Mouse (Mus musculus): Measurements from ENCODE around the gene Fggy.

Gene Fggy

GRCm38 (mm10) chr4:95784146-95784895 lies 227.0 kb downstream of the Fggy start:
- no peak for DNase-seq (ENCODE audit: low spot score)

- DNase-seq (ENCODE audit: low spot score), result no peak
Measured at GRCm38 (mm10) chr4:95787609-95788008, 230.3 kb downstream of the Fggy start.

GRCm38 (mm10) chr4:95788867-95789266 lies 231.6 kb downstream of the Fggy start:
- DNase-seq (ENCODE audit: low spot score), result no peak

GRCm38 (mm10) chr4:95791913-95792475 lies 234.7 kb downstream of the Fggy start:
- DNase-seq (ENCODE audit: low spot score), result no peak

- no peak for DNase-seq (ENCODE audit: low spot score)
Measured at GRCm38 (mm10) chr4:95793647-95794328, 236.5 kb downstream of the Fggy start.

GRCm38 (mm10) chr4:95794651-95795050 lies 237.3 kb downstream of the Fggy start:
- DNase-seq (ENCODE audit: low spot score), result no peak

- no peak for DNase-seq (ENCODE audit: low spot score)
Measured at GRCm38 (mm10) chr4:95795283-95795682, 238.0 kb downstream of the Fggy start.

GRCm38 (mm10) chr4:95819650-95820049 lies 262.3 kb downstream of the Fggy start:
- peak; percentile 22 for DNase-seq (ENCODE audit: low spot score)

- no peak for DNase-seq (ENCODE audit: low spot score)
Measured at GRCm38 (mm10) chr4:95821906-95822579, 264.7 kb downstream of the Fggy start.

GRCm38 (mm10) chr4:95828164-95828563 lies 270.9 kb downstream of the Fggy start:
- DNase-seq (ENCODE audit: low spot score), result no peak

- no peak for DNase-seq (ENCODE audit: low spot score)
Measured at GRCm38 (mm10) chr4:95830320-95830719, 273.0 kb downstream of the Fggy start.

GRCm38 (mm10) chr4:95839860-95840259 lies 282.6 kb downstream of the Fggy start:
- no peak for DNase-seq (ENCODE audit: low spot score)

- no peak for DNase-seq (ENCODE audit: low spot score)
Measured at GRCm38 (mm10) chr4:95840389-95841053, 283.2 kb downstream of the Fggy start.

- peak; percentile 23 for DNase-seq (ENCODE audit: low spot score)
Measured at GRCm38 (mm10) chr4:95845981-95846617, 288.8 kb downstream of the Fggy start.

GRCm38 (mm10) chr4:95847219-95847618 lies 289.9 kb downstream of the Fggy start:
- DNase-seq (ENCODE audit: low spot score), result no peak

- DNase-seq (ENCODE audit: low spot score), result no peak
Measured at GRCm38 (mm10) chr4:95847664-95848063, 290.4 kb downstream of the Fggy start.

GRCm38 (mm10) chr4:95849497-95849896 lies 292.2 kb downstream of the Fggy start:
- no peak for DNase-seq (ENCODE audit: low spot score)

- no peak for DNase-seq (ENCODE audit: low spot score)
Measured at GRCm38 (mm10) chr4:95850044-95850739, 292.9 kb downstream of the Fggy start.

- no peak for DNase-seq (ENCODE audit: low spot score)
Measured at GRCm38 (mm10) chr4:95852257-95852656, 294.9 kb downstream of the Fggy start.

GRCm38 (mm10) chr4:95856008-95856407 lies 298.7 kb downstream of the Fggy start:
- no peak for DNase-seq (ENCODE audit: low spot score)

GRCm38 (mm10) chr4:95860601-95861000 lies 303.3 kb downstream of the Fggy start:
- no peak for DNase-seq (ENCODE audit: low spot score)
